Mouse (Mus musculus): ENCODE data around the gene Gm11555. TPM values are rescaled to one million over a fixed set of nuclear protein-coding genes. Genes with fewer than 3 reads are reported as not detected.
"Not testable (repeated sequence)": the region's sequence is repeated elsewhere in the genome, so short reads cannot be mapped to it uniquely, and the experiment has no call there.

The Gm11555 gene
- polyA plus RNA-seq, 1 experiment from 2014 or later, result not detected

DNA sequence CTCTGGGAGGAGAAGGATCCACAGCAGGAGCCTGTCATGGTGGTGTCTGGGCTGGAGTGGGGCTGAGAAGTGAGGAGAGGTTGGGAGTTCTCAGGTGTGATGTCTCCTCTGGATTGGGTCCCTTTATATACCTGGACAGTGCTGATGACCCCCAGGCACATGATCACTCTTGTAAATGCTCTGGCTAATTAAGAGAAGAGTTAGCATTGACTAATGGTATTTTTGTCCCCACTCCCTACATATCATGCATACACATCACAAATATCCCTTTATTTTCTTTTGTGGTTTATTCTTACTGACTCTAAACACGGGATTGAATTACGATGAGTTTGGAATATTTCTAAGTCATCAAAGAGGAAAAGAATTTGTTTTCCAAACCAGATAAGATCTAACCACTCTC lies 29.7 kb downstream of the Gm11555 start, which contains the start of gene Gm11562:
Gene Gm11562, minus strand, starts transcription at position 101 of the 400 bp plus-strand sequence.
- no peak for DNase-seq (ENCODE audit: low spot score)
- Histone ChIP-seq H3K4me3 (ENCODE audit: low read depth, low read length) (no peak within 1 kb of the TSS), H3K9ac (ENCODE audit: low read depth, low read length) (no peak within 1 kb of the TSS), H3K27me3 (replicated peaks; ENCODE audit: control insufficient read depth, insufficient read depth, low read length) (no peaks in the 10 kb centered on the region), H3K4me2 (no peak within 1 kb of the TSS), H3K27ac (ENCODE audit: low read depth, low read length) (no peak within 1 kb of the TSS), H3K36me3 (ENCODE audit: control insufficient read depth, insufficient read depth, low read length) (no peaks in the 10 kb centered on the region), H3K4me1 (replicated peaks; ENCODE audit: control insufficient read depth, insufficient read depth, low read length) (no peaks in the 10 kb centered on the region), H3K9me3 (ENCODE audit: control insufficient read depth, low read length) (no peaks in the 10 kb centered on the region)
- WGBS, result 79% methylated on average over 2 of the region's 2 CpGs
- no peak for ATAC-seq (replicated peaks; ENCODE audit: low FRiP score)

DNA sequence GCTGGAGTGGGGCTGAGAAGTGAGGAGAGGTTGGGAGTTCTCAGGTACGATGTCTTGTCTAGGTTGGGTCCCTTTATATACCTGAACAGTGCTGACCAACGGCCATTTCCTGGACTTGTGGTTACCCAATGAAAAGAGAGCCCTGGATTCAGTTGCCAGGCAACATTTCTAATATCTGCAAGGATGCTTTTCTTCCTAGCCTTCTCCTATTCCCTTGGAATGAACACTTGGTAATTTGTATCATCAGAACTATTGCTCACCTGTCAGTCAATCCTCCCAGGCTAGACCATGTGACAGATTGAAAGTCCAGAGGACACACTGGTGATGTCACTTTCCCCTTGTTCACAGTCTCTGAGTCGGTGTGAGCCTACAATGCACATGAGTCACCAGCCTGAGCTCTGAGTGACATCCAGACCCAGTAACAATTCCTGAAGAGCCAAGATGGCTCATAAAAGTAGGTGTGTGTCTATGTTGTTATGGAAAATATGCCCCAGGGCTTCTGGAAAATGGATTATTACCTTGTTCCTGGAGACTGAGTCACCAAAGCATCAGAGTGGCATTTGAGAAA lies 35.2 kb downstream of the Gm11555 start, which contains the start of gene Krtap2-4:
Gene Krtap2-4, minus strand, starts transcription at position 51 of the 568 bp plus-strand sequence.
- no peaks in the 10 kb centered on the region for H3K27me3 ChIP-seq (replicated peaks; ENCODE audit: control insufficient read depth, insufficient read depth, low read length)
- 54% methylated on average over 3 of the region's 3 CpGs for WGBS
- no peak for ATAC-seq (replicated peaks; ENCODE audit: low FRiP score)

DNA sequence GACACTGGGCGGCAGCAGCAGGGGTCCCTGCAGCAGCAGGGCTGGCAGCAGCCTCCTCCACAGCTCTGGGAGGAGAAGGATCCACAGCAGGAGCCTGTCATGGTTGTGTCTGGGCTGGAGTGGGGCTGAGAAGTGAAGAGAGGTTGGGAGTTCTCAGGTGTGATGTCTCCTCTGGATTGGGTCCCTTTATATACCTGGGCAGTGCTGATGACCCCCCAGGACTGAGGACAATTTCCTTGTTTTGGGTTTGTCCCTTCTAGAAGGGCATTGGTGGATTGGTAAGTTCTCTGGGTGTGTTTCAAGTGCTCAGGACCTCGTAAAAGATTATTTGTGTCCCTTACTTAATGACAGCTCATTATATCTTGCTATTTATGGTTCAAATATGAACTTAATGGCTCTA lies 39.9 kb downstream of the Gm11555 start, which contains the start of gene Gm11937:
Gene Gm11937, minus strand, starts transcription at position 101 of the 400 bp plus-strand sequence.
- not testable (repeated sequence) for DNase-seq (ENCODE audit: low spot score); H3K4me2 ChIP-seq; H3K27me3 ChIP-seq (replicated peaks; ENCODE audit: control insufficient read depth, insufficient read depth, low read length); H3K9ac ChIP-seq (ENCODE audit: low read depth, low read length); H3K4me3 ChIP-seq (ENCODE audit: low read depth, low read length); H3K9me3 ChIP-seq (ENCODE audit: control insufficient read depth, low read length); H3K27ac ChIP-seq (ENCODE audit: low read depth, low read length); ATAC-seq (replicated peaks; ENCODE audit: low FRiP score); H3K4me1 ChIP-seq (replicated peaks; ENCODE audit: control insufficient read depth, insufficient read depth, low read length); H3K36me3 ChIP-seq (ENCODE audit: control insufficient read depth, insufficient read depth, low read length)
- WGBS, result 49% methylated on average over 2 of the region's 2 CpGs

More for the DNA sequence above, 35.2 kb downstream of the Gm11555 start, which contains the start of gene Krtap2-4:
- H3K27ac ChIP-seq (ENCODE audit: low read depth, low read length), result no peak within 1 kb of the TSS
- H3K9me3 ChIP-seq (ENCODE audit: control insufficient read depth, low read length), result no peaks in the 10 kb centered on the region
- H3K4me3 ChIP-seq (ENCODE audit: low read depth, low read length), result no peak within 1 kb of the TSS
- no peak within 1 kb of the TSS for H3K4me2 ChIP-seq
- no peak within 1 kb of the TSS for H3K9ac ChIP-seq (ENCODE audit: low read depth, low read length)
- no peaks in the 10 kb centered on the region for H3K36me3 ChIP-seq (ENCODE audit: control insufficient read depth, insufficient read depth, low read length)
- DNase-seq (ENCODE audit: low spot score), result no peak
- no peaks in the 10 kb centered on the region for H3K4me1 ChIP-seq (replicated peaks; ENCODE audit: control insufficient read depth, insufficient read depth, low read length)

DNA sequence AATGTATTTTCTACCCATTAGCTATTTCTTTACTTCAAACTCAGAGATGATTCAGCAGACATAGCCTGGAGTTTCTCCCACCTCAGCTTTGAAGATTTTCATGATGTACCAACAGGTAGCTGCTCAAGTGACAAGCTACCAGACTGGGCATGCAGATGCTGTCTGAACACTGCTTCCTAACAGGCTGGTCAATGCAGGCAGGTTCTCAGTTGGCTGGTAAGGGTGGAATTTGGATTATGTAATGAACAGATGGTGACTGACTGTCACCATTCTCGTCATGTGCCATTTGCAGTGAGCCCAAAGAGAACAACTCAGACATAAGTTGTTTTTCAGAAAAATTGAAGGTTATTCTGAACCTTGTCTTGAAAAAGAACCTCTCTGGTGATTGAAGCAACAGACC lies 40.9 kb downstream of the Gm11555 start:
- Histone ChIP-seq H3K27me3 (replicated peaks; ENCODE audit: control insufficient read depth, insufficient read depth, low read length) (no peaks in the 10 kb centered on the region), H3K9me3 (ENCODE audit: control insufficient read depth, low read length) (no peaks in the 10 kb centered on the region), H3K27ac (ENCODE audit: low read depth, low read length) (no peak overlapping the region), H3K9ac (ENCODE audit: low read depth, low read length) (no peak overlapping the region), H3K4me3 (ENCODE audit: low read depth, low read length) (no peak overlapping the region), H3K4me1 (replicated peaks; ENCODE audit: control insufficient read depth, insufficient read depth, low read length) (no peaks in the 10 kb centered on the region), H3K36me3 (ENCODE audit: control insufficient read depth, insufficient read depth, low read length) (no peaks in the 10 kb centered on the region), H3K4me2 (no peak overlapping the region)
- no peak for ATAC-seq (replicated peaks; ENCODE audit: low FRiP score)
- no peak for DNase-seq (ENCODE audit: low spot score)
- 62% methylated on average over 1 of the region's 1 CpGs for WGBS

DNA sequence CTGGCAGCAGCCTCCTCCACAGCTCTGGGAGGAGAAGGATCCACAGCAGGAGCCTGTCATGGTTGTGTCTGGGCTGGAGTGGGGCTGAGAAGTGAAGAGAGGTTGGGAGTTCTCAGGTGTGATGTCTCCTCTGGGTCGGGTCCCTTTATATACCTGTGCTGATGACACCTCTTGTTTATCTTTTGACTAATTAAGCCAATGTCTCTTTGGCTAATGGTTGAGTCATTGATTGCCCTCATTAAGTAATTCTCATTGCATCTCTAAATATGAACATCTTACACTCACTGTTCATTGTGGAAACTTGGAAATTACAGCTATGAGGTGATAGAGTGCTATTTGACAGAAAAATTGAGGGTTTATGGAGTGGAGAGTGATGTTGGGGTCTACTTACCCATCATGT lies 46.8 kb downstream of the Gm11555 start, which contains the start of gene Gm11938:
Gene Gm11938, minus strand, starts transcription at position 101 of the 400 bp plus-strand sequence.
- H3K27ac ChIP-seq (ENCODE audit: low read depth, low read length); ATAC-seq (replicated peaks; ENCODE audit: low FRiP score): not testable (repeated sequence)

More for the DNA sequence above, 46.8 kb downstream of the Gm11555 start, which contains the start of gene Gm11938:
- not testable (repeated sequence) for H3K9me3 ChIP-seq (ENCODE audit: control insufficient read depth, low read length); H3K4me1 ChIP-seq (replicated peaks; ENCODE audit: control insufficient read depth, insufficient read depth, low read length); H3K27me3 ChIP-seq (replicated peaks; ENCODE audit: control insufficient read depth, insufficient read depth, low read length); H3K36me3 ChIP-seq (ENCODE audit: control insufficient read depth, insufficient read depth, low read length); H3K4me2 ChIP-seq; H3K4me3 ChIP-seq (ENCODE audit: low read depth, low read length); DNase-seq (ENCODE audit: low spot score); H3K9ac ChIP-seq (ENCODE audit: low read depth, low read length)
- WGBS, result 33% methylated on average over 1 of the region's 1 CpGs

Other genes with a start within 250 kb of the Gm11555 start
- not detected in 2 replicates for gene Krt12, start 228.0 kb downstream of the Gm11555 start, polyA plus RNA-seq (2014; fragmentation: Nextera tagmentation; extraction: Ambion mirVana)
- 32.1 and 34.1 TPM in 2 replicates for gene Krt20, start 212.1 kb downstream of the Gm11555 start, polyA plus RNA-seq (2014; fragmentation: Nextera tagmentation; extraction: Ambion mirVana)
- 0.38 TPM in 2 replicates for gene Krt23, start 157.1 kb downstream of the Gm11555 start, polyA plus RNA-seq (2014; fragmentation: Nextera tagmentation; extraction: Ambion mirVana)
- gene Krt39, start 128.9 kb downstream of the Gm11555 start, polyA plus RNA-seq (2014; fragmentation: Nextera tagmentation; extraction: Ambion mirVana), result not detected in 2 replicates
- gene Krt40, start 107.1 kb downstream of the Gm11555 start, polyA plus RNA-seq (2014; fragmentation: Nextera tagmentation; extraction: Ambion mirVana), result 0.21 TPM in 1 of 2 replicates, not detected in the other
- gene Krtap3-3, start 99.4 kb downstream of the Gm11555 start, polyA plus RNA-seq (2014; fragmentation: Nextera tagmentation; extraction: Ambion mirVana), result not detected in 2 replicates
- not detected in 2 replicates for gene Krtap3-2, start 93.4 kb downstream of the Gm11555 start, polyA plus RNA-seq (2014; fragmentation: Nextera tagmentation; extraction: Ambion mirVana)
- gene Gm11939, start 90.8 kb downstream of the Gm11555 start, polyA plus RNA-seq (2014; fragmentation: Nextera tagmentation; extraction: Ambion mirVana), result not detected in 2 replicates
- not detected in 2 replicates for gene Krtap3-1, start 83.6 kb downstream of the Gm11555 start, polyA plus RNA-seq (2014; fragmentation: Nextera tagmentation; extraction: Ambion mirVana)
- gene Krtap1-5, start 69.2 kb downstream of the Gm11555 start, polyA plus RNA-seq (2014; fragmentation: Nextera tagmentation; extraction: Ambion mirVana), result not detected in 2 replicates
- not detected in 2 replicates for gene Krtap1-4, start 66.6 kb downstream of the Gm11555 start, polyA plus RNA-seq (2014; fragmentation: Nextera tagmentation; extraction: Ambion mirVana)
- not detected in 2 replicates for gene Krtap1-3, start 58.9 kb downstream of the Gm11555 start, polyA plus RNA-seq (2014; fragmentation: Nextera tagmentation; extraction: Ambion mirVana)
- gene Krtap9-3, start 52.1 kb downstream of the Gm11555 start, polyA plus RNA-seq (2014; fragmentation: Nextera tagmentation; extraction: Ambion mirVana), result not detected in 2 replicates
- not detected in 2 replicates for gene Gm11938, start 46.9 kb downstream of the Gm11555 start, polyA plus RNA-seq (2014; fragmentation: Nextera tagmentation; extraction: Ambion mirVana)
- not detected in 2 replicates for gene Gm11937, start 40.0 kb downstream of the Gm11555 start, polyA plus RNA-seq (2014; fragmentation: Nextera tagmentation; extraction: Ambion mirVana)
- not detected in 2 replicates for gene Krtap2-4, start 35.4 kb downstream of the Gm11555 start, polyA plus RNA-seq (2014; fragmentation: Nextera tagmentation; extraction: Ambion mirVana)
- gene Gm11562, start 29.8 kb downstream of the Gm11555 start, polyA plus RNA-seq (2014; fragmentation: Nextera tagmentation; extraction: Ambion mirVana), result not detected in 2 replicates
- not detected in 2 replicates for gene Krtap4-1, start 22.0 kb downstream of the Gm11555 start, polyA plus RNA-seq (2014; fragmentation: Nextera tagmentation; extraction: Ambion mirVana)
- not detected in 2 replicates for gene Krtap4-2, start 15.2 kb downstream of the Gm11555 start, polyA plus RNA-seq (2014; fragmentation: Nextera tagmentation; extraction: Ambion mirVana)
- not detected in 2 replicates for gene Krtap4-7, start 6.1 kb downstream of the Gm11555 start, polyA plus RNA-seq (2014; fragmentation: Nextera tagmentation; extraction: Ambion mirVana)
- not detected in 2 replicates for gene Gm11563, start 8.7 kb upstream of the Gm11555 start, polyA plus RNA-seq (2014; fragmentation: Nextera tagmentation; extraction: Ambion mirVana)
- not detected in 2 replicates for gene Krtap4-6, start 15.7 kb upstream of the Gm11555 start, polyA plus RNA-seq (2014; fragmentation: Nextera tagmentation; extraction: Ambion mirVana)
- gene Gm14190, start 40.5 kb upstream of the Gm11555 start, polyA plus RNA-seq (2014; fragmentation: Nextera tagmentation; extraction: Ambion mirVana), result not detected in 2 replicates
- not detected in 2 replicates for gene Gm14180, start 84.1 kb upstream of the Gm11555 start, polyA plus RNA-seq (2014; fragmentation: Nextera tagmentation; extraction: Ambion mirVana)
- gene Gm11595, start 122.7 kb upstream of the Gm11555 start, polyA plus RNA-seq (2014; fragmentation: Nextera tagmentation; extraction: Ambion mirVana), result not detected in 2 replicates
- gene Krtap4-8, start 130.5 kb upstream of the Gm11555 start, polyA plus RNA-seq (2014; fragmentation: Nextera tagmentation; extraction: Ambion mirVana), result not detected in 2 replicates
- not detected in 2 replicates for gene Krtap4-9, start 135.0 kb upstream of the Gm11555 start, polyA plus RNA-seq (2014; fragmentation: Nextera tagmentation; extraction: Ambion mirVana)
- not detected in 2 replicates for gene Gm11596, start 143.2 kb upstream of the Gm11555 start, polyA plus RNA-seq (2014; fragmentation: Nextera tagmentation; extraction: Ambion mirVana)
- not detected in 2 replicates for gene Gm11569, start 148.7 kb upstream of the Gm11555 start, polyA plus RNA-seq (2014; fragmentation: Nextera tagmentation; extraction: Ambion mirVana)
- gene Gm11554, start 154.2 kb upstream of the Gm11555 start, polyA plus RNA-seq (2014; fragmentation: Nextera tagmentation; extraction: Ambion mirVana), result not detected in 2 replicates
- gene Krtap4-13, start 159.7 kb upstream of the Gm11555 start, polyA plus RNA-seq (2014; fragmentation: Nextera tagmentation; extraction: Ambion mirVana), result not detected in 2 replicates
- not detected in 2 replicates for gene Gm11564, start 165.4 kb upstream of the Gm11555 start, polyA plus RNA-seq (2014; fragmentation: Nextera tagmentation; extraction: Ambion mirVana)
- gene 2300003K06Rik, start 187.8 kb upstream of the Gm11555 start, polyA plus RNA-seq (2014; fragmentation: Nextera tagmentation; extraction: Ambion mirVana), result not detected in 2 replicates
- not detected in 2 replicates for gene Krtap4-16, start 201.4 kb upstream of the Gm11555 start, polyA plus RNA-seq (2014; fragmentation: Nextera tagmentation; extraction: Ambion mirVana)
- not detected in 2 replicates for gene Gm11568, start 207.7 kb upstream of the Gm11555 start, polyA plus RNA-seq (2014; fragmentation: Nextera tagmentation; extraction: Ambion mirVana)
- gene Gm11559, start 214.2 kb upstream of the Gm11555 start, polyA plus RNA-seq (2014; fragmentation: Nextera tagmentation; extraction: Ambion mirVana), result not detected in 2 replicates
- not detected in 2 replicates for gene Krtap9-1, start 223.2 kb upstream of the Gm11555 start, polyA plus RNA-seq (2014; fragmentation: Nextera tagmentation; extraction: Ambion mirVana)
- not detected in 2 replicates for gene Gm11567, start 229.0 kb upstream of the Gm11555 start, polyA plus RNA-seq (2014; fragmentation: Nextera tagmentation; extraction: Ambion mirVana)

Measured in liver, embryonic 11.5 days (tissue).